Mouse (Mus musculus): ENCODE measurements around the gene Kidins220. TPM values are rescaled to one million over a fixed set of nuclear protein-coding genes. Genes with fewer than 3 reads are reported as not detected.

Kidins220 gene
- total RNA-seq, 2 experiments from 2014 or later = 281 to 285 TPM

- intact Hi-C loops (cut with DNase I) = loop anchor here (2.0 to 10.0 kb wide), 7 partner anchors 64 to 1129 kb away; no protein-coding TSS in a partner anchor
- peak; percentile 92 for DNase-seq (ENCODE audit: low spot score in 2 of 2)
Measured at GRCm38 (mm10) chr12:25098561-25099312, 124.0 kb downstream of the Kidins220 start.

DNA sequence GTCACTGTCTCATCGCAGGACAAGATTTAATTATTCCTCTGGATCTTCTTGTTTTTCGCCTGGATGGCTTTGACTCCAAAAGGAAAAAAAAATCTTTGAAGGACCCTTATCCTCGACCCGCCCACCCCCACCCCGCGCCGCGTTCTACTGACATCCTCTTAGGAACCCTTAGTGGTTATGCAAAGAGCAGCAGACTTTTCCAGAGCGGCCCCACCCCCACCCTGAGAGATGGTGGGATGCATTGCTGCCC is 124.5 kb downstream of the Kidins220 start:
- intact Hi-C loops (cut with DNase I) = loop anchor here (2.0 to 10.0 kb wide), 7 partner anchors 63 to 1128 kb away; no protein-coding TSS in a partner anchor
- peak in 1 of 2 experiments; percentile 38 for DNase-seq (ENCODE audit: low spot score in 2 of 2)

DNA sequence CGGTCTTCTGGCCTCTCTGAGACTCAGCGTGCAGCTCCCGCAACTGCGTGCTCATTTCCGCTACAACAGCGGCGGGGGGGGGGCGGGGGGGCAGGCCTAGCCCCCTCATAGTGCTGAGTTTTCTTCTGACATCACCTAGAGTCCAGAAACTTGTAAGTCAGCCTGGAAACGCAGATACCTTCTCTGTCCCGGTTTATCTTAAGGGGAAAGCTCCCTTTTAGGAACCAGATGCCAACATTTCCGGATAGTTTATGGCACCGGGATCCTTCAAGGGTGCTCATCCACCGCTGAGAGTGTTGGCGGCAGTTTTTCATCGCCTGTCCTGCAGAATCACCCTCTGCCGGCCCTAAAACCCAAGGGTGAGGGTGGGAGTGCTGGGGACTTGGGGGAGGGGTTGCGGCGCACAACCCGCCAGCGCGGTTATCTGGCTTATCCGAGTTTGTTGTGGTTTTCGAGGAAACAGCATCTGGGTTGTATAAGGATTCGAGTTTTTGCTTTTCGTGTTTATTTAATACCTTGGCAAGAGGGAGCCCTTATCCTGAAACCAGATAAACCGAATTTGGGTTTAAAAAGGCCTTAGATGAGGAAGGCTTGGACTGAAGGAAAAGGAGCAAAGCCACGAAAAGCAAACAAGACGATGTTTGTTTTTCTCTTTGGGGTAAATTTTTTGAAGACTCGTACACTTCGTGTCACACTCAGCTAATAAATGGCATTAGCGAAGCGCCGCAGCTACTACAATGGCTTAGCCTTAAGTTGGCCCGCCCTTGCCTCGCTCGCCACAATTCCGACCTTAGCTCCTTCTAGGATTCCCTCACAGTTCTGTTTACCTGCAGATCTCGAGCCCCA is 125.1 kb downstream of the Kidins220 start:
- intact Hi-C loops (cut with DNase I) = loop anchor here (2.0 to 10.0 kb wide), 7 partner anchors 63 to 1128 kb away; no protein-coding TSS in a partner anchor
- DNase-seq (ENCODE audit: low spot score in 2 of 2) = no peak

DNA sequence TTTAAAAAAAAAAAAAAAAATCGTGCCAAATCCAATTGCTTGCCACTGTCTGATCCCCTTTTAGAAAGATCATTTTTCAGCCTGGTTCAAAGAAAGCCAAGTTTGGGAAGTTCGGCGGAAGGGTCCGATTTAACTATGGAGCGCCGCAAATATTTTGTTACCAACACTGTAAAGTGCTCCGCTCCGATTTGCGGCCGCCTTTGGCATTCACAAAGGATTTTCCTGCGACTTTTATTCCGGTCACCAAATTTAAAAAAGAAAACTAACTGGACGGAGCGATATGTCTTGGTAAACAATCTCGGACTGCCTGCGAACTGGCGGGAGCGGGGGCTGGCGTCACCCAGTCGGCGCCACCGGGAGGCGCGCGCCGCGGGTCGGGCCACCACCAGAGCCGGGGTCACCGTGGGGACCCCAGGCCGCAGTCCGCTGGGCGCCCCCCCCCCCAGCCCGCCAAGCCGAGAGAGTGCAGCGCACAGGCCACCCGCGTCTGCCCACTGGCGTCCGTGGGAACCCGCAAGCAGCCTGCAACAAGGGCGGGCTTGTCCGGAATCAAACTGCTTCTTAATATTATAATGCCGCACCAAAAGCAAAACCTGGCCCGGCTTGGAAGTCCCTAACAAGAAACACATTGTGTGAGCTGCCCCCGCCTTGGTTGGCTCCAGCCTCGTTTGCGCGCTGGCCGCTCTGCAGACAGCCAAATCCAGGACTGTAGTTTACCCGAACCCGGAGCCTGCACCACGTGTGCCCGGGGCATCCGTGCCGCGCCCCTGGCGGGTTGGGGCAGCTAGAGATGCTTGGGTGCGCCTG is 125.9 kb downstream of the Kidins220 start:
- intact Hi-C loops (cut with DNase I) = no loop called here
- DNase-seq (ENCODE audit: low spot score in 2 of 2) = peak; percentile 65 to 71

DNA sequence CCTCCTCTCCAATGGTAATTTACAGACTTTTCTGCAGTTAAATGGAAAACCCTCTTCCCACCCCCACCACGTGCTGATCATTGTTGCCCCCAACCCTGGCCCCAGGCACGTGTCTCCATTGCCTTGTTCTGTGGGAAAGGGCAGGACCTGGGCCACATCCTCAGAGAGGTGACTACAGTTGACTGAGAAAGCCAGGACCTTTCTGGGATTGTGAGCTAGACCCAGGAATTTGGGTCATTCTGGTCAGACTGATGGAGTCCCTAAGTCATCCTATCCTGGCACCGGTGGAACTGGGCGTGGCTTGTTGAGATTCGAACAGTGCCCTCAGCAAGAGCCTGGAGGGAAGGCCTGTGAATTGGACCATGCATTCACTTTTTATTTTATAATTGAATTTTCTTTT is 126.7 kb downstream of the Kidins220 start:
- no peak for DNase-seq (ENCODE audit: low spot score in 2 of 2)
- intact Hi-C loops (cut with DNase I) = no loop called here

GRCm38 (mm10) chr12:25103911-25104310 is 129.2 kb downstream of the Kidins220 start:
- no peak for DNase-seq (ENCODE audit: low spot score in 2 of 2)
- intact Hi-C loops (cut with DNase I) = no loop called here

DNA sequence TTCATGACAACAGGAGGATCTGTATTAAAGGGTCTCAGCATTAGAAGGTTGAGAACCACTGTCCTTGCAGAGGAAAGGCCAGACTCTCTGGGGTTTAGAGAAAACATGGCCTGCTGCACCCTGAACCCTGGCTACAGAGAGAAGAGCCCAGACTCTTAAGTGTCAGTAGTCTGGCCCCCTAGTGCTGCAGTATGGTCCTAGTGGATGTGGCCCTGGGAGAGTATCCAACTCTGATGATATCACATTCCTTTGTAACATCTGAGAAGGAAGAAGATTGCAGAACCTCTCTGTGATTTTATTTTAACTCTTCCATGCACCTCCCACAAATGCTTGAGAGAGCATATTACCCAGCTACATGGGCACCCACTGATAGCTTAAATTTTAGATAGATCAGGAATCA is 129.8 kb downstream of the Kidins220 start:
- DNase-seq (ENCODE audit: low spot score in 2 of 2) = no peak
- intact Hi-C loops (cut with DNase I) = no loop called here

GRCm38 (mm10) chr12:25108865-25109264 is 134.1 kb downstream of the Kidins220 start:
- no peak for DNase-seq (ENCODE audit: low spot score in 2 of 2)
- intact Hi-C loops (cut with DNase I) = no loop called here

DNA sequence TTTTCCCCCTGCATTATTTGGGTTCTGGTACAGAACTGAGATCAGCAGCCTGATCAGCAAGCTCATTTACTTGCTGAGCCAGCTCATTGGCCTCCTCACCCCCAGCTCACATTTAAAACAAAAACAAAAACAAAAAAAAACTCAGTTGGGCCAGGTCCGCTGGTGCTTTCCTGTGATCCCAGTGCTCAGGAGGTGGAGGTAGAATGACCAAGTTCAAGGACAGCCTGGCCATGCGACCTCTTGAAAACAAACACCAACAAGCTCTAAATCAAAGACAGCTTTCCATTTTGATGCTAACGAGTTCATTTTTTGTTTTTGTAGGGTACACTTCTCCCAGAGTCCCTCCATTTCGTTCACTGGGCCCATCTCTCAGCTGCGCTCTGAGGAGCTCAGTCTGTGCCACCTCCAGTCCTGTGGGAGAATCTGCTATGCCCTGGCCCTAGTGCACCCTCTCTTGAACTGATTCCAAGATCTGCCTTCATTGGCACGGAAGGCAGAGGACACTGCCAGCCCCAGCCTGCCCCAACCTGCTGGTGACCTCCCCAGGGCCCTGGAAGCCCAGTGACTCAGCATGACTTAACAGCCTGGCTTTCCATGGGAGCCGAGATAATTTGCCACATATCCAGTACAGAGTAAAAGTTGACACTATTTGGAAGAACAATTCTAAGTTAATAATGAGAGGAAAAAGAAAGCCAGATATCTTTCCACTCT is 135.4 kb downstream of the Kidins220 start:
- no peak for DNase-seq (ENCODE audit: low spot score in 2 of 2)
- intact Hi-C loops (cut with DNase I) = no loop called here

GRCm38 (mm10) chr12:25110682-25111078 is 136.0 kb downstream of the Kidins220 start:
- DNase-seq (ENCODE audit: low spot score in 2 of 2) = no peak

More at GRCm38 (mm10) chr12:25110682-25111078, 136.0 kb downstream of the Kidins220 start:
- intact Hi-C loops (cut with DNase I) = no loop called here

Other genes starting within 250 kb of the Kidins220 start
- 10 to 100 TPM; 60.7 to 68.0 TPM for gene Mboat2, start 144.0 kb upstream of the Kidins220 start, total RNA-seq (2021)
- 100 to 1,000 TPM; 166 to 175 TPM for gene Id2, start 122.2 kb downstream of the Kidins220 start, total RNA-seq (2021)